Mouse (Mus musculus) effector memory CD4-positive, alpha-beta T cell, adult 5 months (primary cell): ENCODE measurements around the gene H2-M5. TPM values are rescaled to one million over a fixed set of nuclear protein-coding genes. Genes with fewer than 3 reads are reported as not detected.

Source experiments
- polyA plus RNA-seq: library from polyadenylated mRNA; unstranded; fragments of 100-300 nt; shearing (Covaris generic); gene quantifications from one replicate; pipeline ENCODE4 v1.2.1, GENCODE M21; 2017

Gene H2-M5
- not detected for polyA plus RNA-seq

GRCm38 (mm10) chr17:36989437-36989836 lies at the start of gene H2-M5:
H2-M5 (minus strand) TSS chr17:36989537.

DNA sequence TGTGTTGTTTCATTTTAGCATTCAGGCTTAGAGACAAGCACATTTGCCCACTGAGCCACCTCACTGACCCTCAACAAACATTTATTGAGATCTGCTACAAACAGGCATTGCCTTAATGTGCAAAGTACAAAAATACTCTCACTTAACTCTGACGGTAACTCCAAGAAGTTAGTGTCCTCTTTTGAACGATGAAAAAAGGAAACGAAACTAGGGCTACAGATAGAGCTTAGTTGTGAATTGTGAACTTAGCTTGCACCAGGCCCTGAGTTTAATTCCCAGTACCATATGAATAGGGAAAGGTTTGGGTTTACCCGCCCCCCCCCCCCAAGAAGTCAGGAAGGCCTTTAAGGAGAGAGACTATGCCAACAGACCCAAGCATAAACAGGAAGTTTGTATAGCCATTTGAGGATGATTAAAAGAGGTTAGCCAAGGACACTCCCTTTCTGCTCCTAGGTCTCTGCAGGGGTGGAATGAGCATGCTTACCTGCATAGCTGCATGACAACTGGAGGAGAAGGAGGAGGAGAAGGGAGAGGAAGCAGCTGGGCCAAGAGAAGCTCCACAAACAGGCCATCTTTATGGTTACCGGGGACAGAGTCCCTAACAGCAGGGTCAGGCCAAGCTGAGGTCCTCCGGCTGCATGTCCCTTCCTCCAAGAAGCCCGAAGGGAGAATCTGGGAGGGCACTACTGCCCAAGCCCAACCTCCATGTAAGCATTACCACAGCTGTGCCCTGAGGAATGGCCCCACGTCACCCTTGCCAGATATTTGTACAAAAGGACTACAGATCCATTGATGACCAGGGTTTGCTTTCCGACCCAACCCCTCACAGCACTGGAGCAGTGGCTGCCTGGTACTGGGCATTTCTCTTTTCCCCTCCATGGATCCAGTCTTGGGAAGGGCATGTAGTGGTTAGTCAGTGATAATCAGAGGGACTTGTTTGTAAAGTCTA lies 33.6 kb upstream of the H2-M5 start, which contains the start of gene Mog:
Gene Mog, minus strand, starts transcription at position 771 of the 949 bp plus-strand sequence.

GRCm38 (mm10) chr17:37000863-37001262 lies 11.5 kb upstream of the H2-M5 start, which contains the start of gene Zfp57:
Zfp57 (plus strand) TSS chr17:37001163.

DNA sequence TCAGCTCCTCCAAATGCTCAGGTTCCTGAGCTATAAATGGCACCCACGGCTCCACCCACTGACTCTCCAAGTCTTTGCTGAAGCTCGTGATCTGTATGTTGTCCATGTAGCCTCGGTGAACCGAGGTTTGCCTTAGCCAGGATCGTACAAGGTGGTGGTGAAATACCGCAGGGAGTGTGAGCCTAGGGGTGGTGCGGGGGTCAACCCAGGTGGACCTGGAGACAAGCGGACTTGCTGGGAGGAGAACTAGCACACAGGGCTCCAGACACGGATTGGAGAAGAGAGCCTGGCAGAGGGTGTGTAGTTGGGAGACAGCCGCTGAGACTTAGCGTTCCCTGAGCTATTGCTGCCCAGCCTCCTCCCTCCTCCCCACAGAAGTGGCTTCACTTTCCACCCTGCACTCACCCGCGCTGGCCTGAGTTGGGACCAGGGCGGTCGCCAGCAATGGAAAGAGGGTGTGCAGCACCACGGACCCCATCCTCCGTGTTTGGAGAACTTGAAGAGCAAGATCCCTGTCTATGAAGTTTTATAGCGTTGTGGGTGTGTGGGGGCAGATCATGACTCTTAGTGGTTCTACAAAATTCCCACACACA lies 8.0 kb downstream of the H2-M5 start, which contains the start of gene 2410137M14Rik:
Gene 2410137M14Rik, minus strand, starts transcription at position 17 of the 593 bp plus-strand sequence.

GRCm38 (mm10) chr17:36957999-36958743 lies 31.2 kb downstream of the H2-M5 start, which contains the start of the genes Znrd1 and Znrd1as:
Znrd1 (minus strand) TSS chr17:36958559.
Znrd1as (plus strand) TSS chr17:36958592.

DNA sequence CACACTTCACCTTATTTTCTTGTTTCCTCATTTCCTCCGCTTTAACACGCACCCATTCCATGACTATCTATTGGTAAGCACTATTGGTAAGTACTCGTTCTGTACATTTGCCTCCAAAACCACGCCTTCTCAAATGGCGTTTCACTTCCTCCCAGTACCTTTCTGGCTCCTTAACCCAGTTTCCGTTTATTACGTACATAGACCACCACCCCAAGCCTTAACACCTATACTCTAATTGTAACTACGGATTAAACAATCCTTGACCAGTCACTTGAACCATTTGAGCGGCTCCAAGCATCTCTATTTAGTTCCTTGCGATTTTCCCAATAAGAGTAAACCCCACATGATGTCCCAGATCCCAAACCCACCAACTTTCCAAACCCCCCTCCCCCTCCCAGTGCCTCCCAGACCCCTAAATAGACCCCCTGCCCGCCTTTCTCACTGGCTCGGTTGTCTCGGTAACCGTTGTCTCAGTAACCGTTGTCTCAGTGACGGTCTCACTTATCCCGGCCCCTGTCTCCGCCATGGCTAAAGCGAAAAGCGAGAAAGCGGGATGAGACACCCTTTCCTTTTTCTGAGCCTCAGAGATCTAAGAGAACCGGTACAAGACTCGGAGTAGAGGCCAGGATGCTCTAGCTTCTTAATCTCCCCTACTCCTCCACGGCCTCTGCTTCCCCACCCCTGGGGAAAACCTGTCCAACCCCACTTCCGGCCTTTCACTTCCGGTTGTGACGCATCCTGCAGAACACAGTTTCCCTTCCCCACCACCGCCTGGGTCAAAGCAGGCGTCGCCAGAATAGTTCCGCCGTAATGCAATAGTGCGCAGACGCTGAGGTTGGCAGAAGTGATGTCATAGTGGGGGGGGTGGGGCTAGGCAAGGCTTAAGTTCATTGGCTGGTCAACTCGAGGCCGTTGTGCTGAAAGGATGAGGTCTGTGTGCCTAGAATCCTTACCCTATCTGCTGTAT lies 38.1 kb downstream of the H2-M5 start, which contains the start of gene Ppp1r11:
Gene Ppp1r11, minus strand, starts transcription at position 761 of the 967 bp plus-strand sequence.

DNA sequence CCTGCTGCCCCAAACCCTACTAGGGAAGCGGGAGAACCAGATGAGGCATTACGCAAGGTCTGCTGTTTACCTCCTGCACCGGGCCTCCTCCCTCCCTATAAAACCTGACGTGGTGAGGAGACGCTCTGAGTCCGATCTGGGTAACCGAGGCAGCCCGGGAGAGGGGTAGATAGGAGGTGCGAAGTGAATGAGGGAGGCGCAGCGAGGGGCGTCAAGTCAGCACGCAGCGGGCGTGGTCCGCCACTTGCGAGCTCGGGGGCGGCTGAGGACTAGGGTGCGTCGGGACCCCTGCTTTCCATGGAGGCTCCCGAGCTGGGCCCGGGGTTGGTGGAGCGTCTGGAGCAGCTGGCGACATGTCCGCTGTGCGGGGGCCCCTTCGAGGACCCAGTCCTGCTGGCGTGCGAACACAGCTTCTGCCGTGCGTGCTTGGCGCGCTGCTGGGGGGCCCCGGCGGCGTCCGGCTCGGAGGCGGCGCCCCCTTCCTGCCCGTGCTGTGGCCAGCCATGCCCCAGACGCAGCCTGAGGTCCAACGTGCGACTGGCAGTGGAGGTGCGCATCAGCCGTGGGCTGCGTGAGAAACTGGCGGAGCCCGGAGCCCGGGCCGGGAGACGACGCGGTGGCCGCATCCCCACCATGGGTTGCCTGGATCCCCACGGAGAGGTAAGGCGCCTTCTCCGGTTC lies 46.4 kb downstream of the H2-M5 start, which contains the start of gene Rnf39:
Gene Rnf39, plus strand, starts transcription at position 128 of the 681 bp plus-strand sequence.

Other genes with a start within 250 kb of the H2-M5 start
- gene H2-M10.5, start 216.6 kb downstream of the H2-M5 start, polyA plus RNA-seq, result not detected
- gene H2-M10.6, start 177.4 kb downstream of the H2-M5 start, polyA plus RNA-seq, result not detected
- 118 TPM for gene Trim26, start 152.4 kb downstream of the H2-M5 start, polyA plus RNA-seq
- not detected for gene Trim15, start 122.3 kb downstream of the H2-M5 start, polyA plus RNA-seq
- not detected for gene Trim10, start 120.0 kb downstream of the H2-M5 start, polyA plus RNA-seq
- gene Trim40, start 99.4 kb downstream of the H2-M5 start, polyA plus RNA-seq, result not detected
- not detected for gene Trim31, start 91.4 kb downstream of the H2-M5 start, polyA plus RNA-seq
- 0.86 TPM for gene Rnf39, start 46.6 kb downstream of the H2-M5 start, polyA plus RNA-seq
- gene Ppp1r11, start 37.8 kb downstream of the H2-M5 start, polyA plus RNA-seq, result 243 TPM
- 133 TPM for gene Znrd1, start 31.0 kb downstream of the H2-M5 start, polyA plus RNA-seq
- 2.6 TPM for gene Znrd1as, start 30.9 kb downstream of the H2-M5 start, polyA plus RNA-seq
- gene 2410137M14Rik, start 8.3 kb downstream of the H2-M5 start, polyA plus RNA-seq, result not detected
- gene Zfp57, start 11.6 kb upstream of the H2-M5 start, polyA plus RNA-seq, result not detected
- not detected for gene Mog, start 33.9 kb upstream of the H2-M5 start, polyA plus RNA-seq
- gene Gabbr1, start 56.4 kb upstream of the H2-M5 start, polyA plus RNA-seq, result 14.8 TPM
- gene Olfr90, start 99.0 kb upstream of the H2-M5 start, polyA plus RNA-seq, result not detected
- gene Olfr91, start 108.7 kb upstream of the H2-M5 start, polyA plus RNA-seq, result not detected
- gene Olfr92, start 130.6 kb upstream of the H2-M5 start, polyA plus RNA-seq, result not detected
- gene Olfr93, start 172.0 kb upstream of the H2-M5 start, polyA plus RNA-seq, result not detected
- gene Ubd, start 204.4 kb upstream of the H2-M5 start, polyA plus RNA-seq, result not detected
- not detected for gene Olfr94, start 211.5 kb upstream of the H2-M5 start, polyA plus RNA-seq
- not detected for gene Olfr95, start 223.6 kb upstream of the H2-M5 start, polyA plus RNA-seq
- gene Olfr96, start 230.6 kb upstream of the H2-M5 start, polyA plus RNA-seq, result not detected
- not detected for gene Olfr97, start 247.8 kb upstream of the H2-M5 start, polyA plus RNA-seq